Mouse (Mus musculus) telencephalon, adult 2 months (tissue): ENCODE measurements around the gene Vwa8.

Experiments used
- DNase-seq: peaks from one replicate; pipeline ENCODE4 v3.0.0-alpha.2; 2011; ENCODE audit warnings: low read depth, low spot score

Gene Vwa8

GRCm38 (mm10) chr14:79086006-79086405, 237.2 kb downstream of the Vwa8 start:
- no peak for DNase-seq

- peak; percentile 22 for DNase-seq
Observed at GRCm38 (mm10) chr14:79089464-79089863, 240.6 kb downstream of the Vwa8 start.

- peak; percentile 28 for DNase-seq
Observed at GRCm38 (mm10) chr14:79097181-79097580, 248.3 kb downstream of the Vwa8 start.

GRCm38 (mm10) chr14:79106655-79107515, 258.0 kb downstream of the Vwa8 start:
- peak; percentile 76 for DNase-seq

- DNase-seq: no peak
Observed at GRCm38 (mm10) chr14:79109375-79109774, 260.5 kb downstream of the Vwa8 start.

GRCm38 (mm10) chr14:79110012-79110411, 261.2 kb downstream of the Vwa8 start:
- DNase-seq: no peak

- DNase-seq: no peak
Observed at GRCm38 (mm10) chr14:79112050-79112449, 263.2 kb downstream of the Vwa8 start.

GRCm38 (mm10) chr14:79114526-79115383, 265.9 kb downstream of the Vwa8 start:
- no peak for DNase-seq

- DNase-seq: no peak
Observed at GRCm38 (mm10) chr14:79118457-79118856, 269.6 kb downstream of the Vwa8 start.

GRCm38 (mm10) chr14:79119354-79119753, 270.5 kb downstream of the Vwa8 start:
- DNase-seq: no peak

GRCm38 (mm10) chr14:79120681-79121080, 271.8 kb downstream of the Vwa8 start:
- no peak for DNase-seq

- no peak for DNase-seq
Observed at GRCm38 (mm10) chr14:79123466-79123865, 274.6 kb downstream of the Vwa8 start.

GRCm38 (mm10) chr14:79124643-79125042, 275.8 kb downstream of the Vwa8 start:
- peak; percentile 43 for DNase-seq

GRCm38 (mm10) chr14:79126176-79126575, 277.3 kb downstream of the Vwa8 start:
- DNase-seq: no peak

- no peak for DNase-seq
Observed at GRCm38 (mm10) chr14:79134891-79135334, 286.1 kb downstream of the Vwa8 start.

GRCm38 (mm10) chr14:79135441-79135840, 286.6 kb downstream of the Vwa8 start:
- no peak for DNase-seq

- DNase-seq: no peak
Observed at GRCm38 (mm10) chr14:79136585-79136984, 287.7 kb downstream of the Vwa8 start.

GRCm38 (mm10) chr14:79137100-79137499, 288.2 kb downstream of the Vwa8 start:
- DNase-seq: no peak

- no peak for DNase-seq
Observed at GRCm38 (mm10) chr14:79139096-79139651, 290.3 kb downstream of the Vwa8 start.

GRCm38 (mm10) chr14:79139918-79140825, 291.3 kb downstream of the Vwa8 start:
- no peak for DNase-seq

GRCm38 (mm10) chr14:79140826-79141219, 292.0 kb downstream of the Vwa8 start:
- DNase-seq: no peak
